Mouse (Mus musculus) urinary bladder, postnatal 4 days (tissue): Measurements from ENCODE around the gene Nr1d1.

ENCODE experiments used
- DNase-seq, 2 experiments: peaks; one replicate each; pipeline ENCODE4 v3.0.0; 2021 to 2022; ENCODE audit warnings: low spot score in 2 of 2

The Nr1d1 gene

GRCm38 (mm10) chr11:98788139-98788538, 13.0 kb upstream of the Nr1d1 start:
- no peak for DNase-seq

GRCm38 (mm10) chr11:98787691-98788090, 12.6 kb upstream of the Nr1d1 start:
- no peak for DNase-seq

GRCm38 (mm10) chr11:98787229-98787628, 12.1 kb upstream of the Nr1d1 start:
- DNase-seq, result no peak

GRCm38 (mm10) chr11:98786359-98787214, 11.5 kb upstream of the Nr1d1 start:
- DNase-seq, result peak; percentile 91 to 94

- DNase-seq, result peak in 1 of 2 experiments; percentile 80
These were observed 10.7 kb upstream of the Nr1d1 start for GRCm38 (mm10) chr11:98785772-98786281.

GRCm38 (mm10) chr11:98785214-98785613, 10.1 kb upstream of the Nr1d1 start:
- no peak for DNase-seq

- DNase-seq, result no peak
These were observed 9.0 kb upstream of the Nr1d1 start for GRCm38 (mm10) chr11:98784139-98784538.

GRCm38 (mm10) chr11:98783236-98783696, 8.1 kb upstream of the Nr1d1 start:
- DNase-seq, result peak; percentile 93 to 95

GRCm38 (mm10) chr11:98782651-98783235, 7.6 kb upstream of the Nr1d1 start:
- no peak for DNase-seq

GRCm38 (mm10) chr11:98781851-98782512, 6.8 kb upstream of the Nr1d1 start:
- DNase-seq, result peak in 1 of 2 experiments; percentile 63

- DNase-seq, result no peak
These were observed 2.8 kb upstream of the Nr1d1 start for GRCm38 (mm10) chr11:98777888-98778287.

GRCm38 (mm10) chr11:98776843-98777590, 1.9 kb upstream of the Nr1d1 start:
- DNase-seq, result peak in 1 of 2 experiments; percentile 58

GRCm38 (mm10) chr11:98776052-98776764, 1.1 kb upstream of the Nr1d1 start:
- DNase-seq, result peak in 1 of 2 experiments; percentile 28

- DNase-seq, result peak; percentile 98 to 99
These were observed 367 bp upstream of the Nr1d1 start for GRCm38 (mm10) chr11:98775348-98776051.

GRCm38 (mm10) chr11:98773635-98774295, 1.4 kb downstream of the Nr1d1 start:
- peak; percentile 98 to 99 for DNase-seq

GRCm38 (mm10) chr11:98772667-98773171, 2.4 kb downstream of the Nr1d1 start:
- DNase-seq, result no peak

- DNase-seq, result no peak
These were observed 3.1 kb downstream of the Nr1d1 start for GRCm38 (mm10) chr11:98771844-98772525.

GRCm38 (mm10) chr11:98771131-98771530, 4.0 kb downstream of the Nr1d1 start:
- DNase-seq, result no peak
